Mouse (Mus musculus) 416B (cell line): ENCODE measurements at regions not wholly inside any gene's neighbourhood (a gene's known extent, or its start where the extent isn't known, plus 50 kb on each side); places are given as distances from the start of the nearest gene placed in this dataset.

Experiments
- DNase-seq: peaks from one replicate; pipeline ENCODE4 v3.0.0; 2011; ENCODE audit warnings: low read depth

DNA sequence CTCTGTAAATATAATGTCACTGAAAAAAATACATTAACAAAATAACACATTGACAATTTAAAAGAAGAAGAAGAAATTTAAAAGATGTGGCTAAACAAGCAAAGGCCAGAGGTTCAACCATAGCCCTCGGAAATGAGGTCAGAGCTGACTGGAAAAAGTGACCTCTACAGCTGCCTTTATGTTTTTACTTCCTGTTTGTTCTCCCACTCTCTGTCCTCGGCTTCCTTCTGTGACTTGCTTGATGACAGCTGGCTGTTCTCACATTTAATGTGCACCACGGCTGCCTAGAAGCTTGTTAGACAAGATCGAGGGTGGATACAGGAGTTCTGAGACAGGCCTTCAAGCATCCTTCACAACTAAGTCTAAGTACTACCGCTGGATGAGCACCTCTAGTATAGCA is 194.9 kb upstream of the Acvr2a start:
- DNase-seq, result peak; percentile 18

DNA sequence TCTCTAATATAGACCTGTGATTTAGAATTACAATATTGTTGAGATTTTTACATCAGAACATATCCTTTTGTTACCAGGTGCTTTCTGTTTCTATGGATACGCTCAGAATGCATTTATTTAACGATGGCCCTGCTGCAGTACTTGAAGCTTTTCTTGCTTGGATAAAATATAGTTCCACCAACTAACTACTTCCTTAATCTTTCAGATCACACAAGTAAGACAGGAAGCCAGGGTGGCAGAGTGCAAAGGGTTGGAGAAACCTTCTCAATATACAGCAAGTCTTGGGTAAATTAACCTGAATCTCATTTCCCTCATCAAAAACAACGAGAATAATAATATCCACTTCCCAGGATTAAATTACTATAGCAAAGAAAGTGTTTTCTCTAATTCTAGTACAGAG is 193.1 kb upstream of the Acvr2a start:
- DNase-seq, result peak; percentile 5

DNA sequence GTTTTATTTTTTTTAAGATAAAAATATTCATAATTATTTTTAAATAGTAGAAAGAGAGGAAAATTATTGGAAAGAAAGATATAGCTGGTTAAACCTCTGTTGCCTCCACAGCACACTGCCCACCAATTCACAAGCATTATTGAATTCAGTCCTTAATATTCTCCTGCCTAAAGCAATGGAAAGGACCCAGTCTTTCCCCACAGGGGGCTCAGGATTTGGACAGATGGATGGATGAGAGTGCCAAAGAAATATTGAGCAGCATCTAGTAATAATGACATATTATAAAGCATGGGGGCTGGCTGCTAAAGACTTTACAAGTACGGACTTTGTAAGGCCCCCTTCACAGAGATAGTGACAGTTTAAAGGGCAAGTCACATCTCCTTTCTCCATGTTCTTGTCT is 191.6 kb upstream of the Acvr2a start:
- DNase-seq, result no peak

DNA sequence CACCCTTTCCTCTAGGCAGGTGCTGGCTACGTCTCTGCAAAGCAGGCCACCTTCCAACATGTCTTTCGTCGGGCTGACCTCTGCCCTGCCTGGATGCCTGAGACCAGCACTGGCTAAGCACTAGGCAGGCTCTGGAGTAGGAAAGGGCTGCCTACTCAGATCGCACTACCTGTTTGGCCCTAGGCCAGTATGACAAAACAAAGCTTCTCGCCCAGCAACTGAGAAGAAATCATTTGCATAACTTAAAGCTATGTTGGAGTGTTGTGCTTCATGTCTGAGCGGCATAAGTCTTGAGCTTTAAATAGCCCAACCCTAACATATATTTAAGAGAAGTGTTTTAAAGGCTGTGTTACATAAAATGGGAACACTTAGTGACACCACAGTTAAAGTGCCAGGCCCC is 189.9 kb upstream of the Acvr2a start:
- no peak for DNase-seq

DNA sequence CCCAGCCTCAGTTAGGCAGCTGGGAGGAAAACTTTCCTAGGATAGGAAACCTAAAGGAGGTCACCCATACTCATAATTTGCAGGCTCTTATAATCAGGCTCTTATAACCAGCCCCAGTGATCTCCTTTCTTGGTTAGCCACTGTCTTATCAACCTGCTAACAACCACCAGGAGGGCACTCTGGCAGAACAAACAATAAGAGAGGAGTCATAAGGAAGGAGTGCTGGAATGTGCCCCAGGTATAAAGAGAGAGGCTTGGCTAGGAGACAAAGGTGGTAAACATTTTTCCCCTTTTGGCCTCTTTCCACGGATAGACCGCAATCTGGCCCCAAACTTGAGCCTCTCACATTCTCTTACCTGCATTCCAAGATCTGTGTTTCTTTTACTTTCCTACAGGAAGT is 189.4 kb upstream of the Acvr2a start:
- DNase-seq, result no peak

DNA sequence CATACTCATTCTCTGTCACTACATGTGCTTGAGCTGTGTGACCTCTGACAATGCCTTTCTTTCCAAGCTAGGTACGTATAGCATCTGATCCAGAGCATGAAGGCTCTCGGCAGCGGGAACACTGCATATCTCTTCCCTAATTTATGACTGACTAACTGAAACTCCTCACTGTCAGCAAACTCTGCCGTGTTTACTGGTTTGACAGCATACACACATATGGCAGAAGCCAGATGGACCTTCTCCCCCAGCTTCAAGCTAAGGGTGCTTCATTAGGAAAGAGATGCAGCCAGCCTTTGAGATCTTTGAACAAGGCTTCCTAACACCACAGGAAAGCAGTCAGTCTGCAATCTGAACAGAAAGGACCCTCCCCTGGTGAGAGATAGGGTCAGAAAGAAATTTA is 186.9 kb upstream of the Acvr2a start:
- no peak for DNase-seq

DNA sequence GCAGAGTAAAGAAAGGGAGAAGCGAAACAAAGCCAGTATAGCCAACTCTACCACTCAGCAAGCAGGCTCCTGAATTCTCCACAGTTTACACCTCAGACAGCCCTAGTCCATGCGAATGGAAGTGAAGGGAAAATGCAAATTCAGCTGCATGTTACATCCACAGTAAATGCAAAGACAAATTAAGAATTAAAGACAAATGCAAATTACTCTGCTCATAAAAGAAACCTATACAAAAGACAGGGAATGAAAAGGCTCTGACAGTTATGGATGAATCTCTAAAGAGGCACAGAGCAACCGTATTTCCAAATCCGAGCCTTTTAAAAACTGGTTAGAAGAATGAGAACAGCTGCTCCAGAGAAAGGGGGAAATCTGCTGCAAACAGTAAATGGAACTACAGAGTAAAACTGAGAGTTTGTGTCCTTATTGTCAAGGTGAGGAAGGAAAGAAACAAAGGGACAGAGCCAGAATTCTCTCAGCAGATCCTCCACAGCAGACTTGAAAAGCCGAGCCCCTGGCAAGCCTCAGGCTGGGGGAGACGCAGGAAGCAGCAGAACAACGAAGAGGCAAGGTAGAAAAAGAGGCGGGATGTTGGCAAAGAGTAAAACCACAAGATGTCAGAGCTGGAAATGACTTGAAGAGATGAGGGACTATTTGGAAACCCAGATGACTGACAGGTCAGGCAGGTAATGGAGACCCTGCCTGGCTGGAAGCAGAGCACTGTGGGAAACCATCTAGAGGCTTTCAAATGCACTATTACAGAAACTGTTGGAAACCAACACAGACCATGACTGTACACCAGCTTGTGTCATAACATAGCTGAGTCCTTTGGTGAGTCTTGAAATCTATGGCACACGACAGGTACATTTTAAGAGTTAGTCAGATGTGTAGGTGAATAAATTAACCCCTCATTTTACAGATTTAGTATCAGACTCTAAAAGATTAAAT is 184.5 kb upstream of the Acvr2a start:
- no peak for DNase-seq

DNA sequence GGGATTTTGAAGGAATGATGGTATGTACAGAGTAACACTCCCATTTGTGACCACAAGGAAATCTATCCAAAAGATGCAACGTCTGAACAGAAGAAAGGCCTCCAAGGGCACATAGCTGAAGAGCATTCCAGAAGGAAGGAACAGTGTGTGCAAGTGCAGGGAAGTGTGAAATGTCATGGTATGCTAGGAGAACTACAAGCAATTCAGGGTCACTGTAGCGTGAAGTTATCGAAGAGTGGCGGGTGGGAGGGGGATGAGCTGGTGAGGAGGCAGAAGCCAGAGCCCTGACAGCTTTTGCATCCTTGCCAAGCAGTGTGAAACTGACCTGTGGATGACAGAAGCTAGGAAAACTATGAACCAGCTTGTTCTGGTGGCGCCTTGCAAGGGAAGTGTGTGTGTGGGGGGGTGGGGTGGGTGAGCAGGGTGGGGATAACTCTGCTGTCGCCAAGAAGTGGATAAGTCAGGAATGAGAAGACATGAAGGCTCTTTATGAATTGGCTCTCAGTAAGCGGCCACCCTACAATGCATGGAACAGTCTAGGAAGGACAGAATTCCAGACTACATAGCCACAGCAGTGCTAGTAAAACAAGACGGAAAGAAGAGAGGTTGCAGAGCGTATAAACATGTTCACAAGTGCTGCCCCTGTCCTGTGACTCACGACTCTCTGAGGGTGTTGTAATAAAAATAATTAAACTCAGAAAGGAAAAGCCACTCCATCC is 179.3 kb upstream of the Acvr2a start:
- DNase-seq, result no peak

DNA sequence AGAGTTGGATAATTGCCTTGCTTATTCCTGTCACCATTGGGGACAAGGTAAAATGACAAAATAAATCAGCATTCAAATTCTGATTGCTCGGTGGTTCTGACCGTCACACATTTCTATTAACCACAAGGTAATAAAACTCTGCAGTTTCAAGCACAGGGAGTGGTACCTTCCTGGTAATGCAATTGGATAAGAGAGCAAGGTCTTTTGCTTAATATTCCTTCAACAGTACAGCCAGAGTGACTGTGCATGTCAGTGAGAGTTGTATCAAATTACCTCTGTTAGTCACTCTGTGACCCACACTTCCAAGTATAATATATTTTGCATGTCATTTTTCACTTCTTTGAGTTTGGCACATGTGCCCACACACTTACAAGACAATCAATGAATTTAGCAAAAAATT is 177.8 kb upstream of the Acvr2a start:
- DNase-seq, result peak; percentile 38

DNA sequence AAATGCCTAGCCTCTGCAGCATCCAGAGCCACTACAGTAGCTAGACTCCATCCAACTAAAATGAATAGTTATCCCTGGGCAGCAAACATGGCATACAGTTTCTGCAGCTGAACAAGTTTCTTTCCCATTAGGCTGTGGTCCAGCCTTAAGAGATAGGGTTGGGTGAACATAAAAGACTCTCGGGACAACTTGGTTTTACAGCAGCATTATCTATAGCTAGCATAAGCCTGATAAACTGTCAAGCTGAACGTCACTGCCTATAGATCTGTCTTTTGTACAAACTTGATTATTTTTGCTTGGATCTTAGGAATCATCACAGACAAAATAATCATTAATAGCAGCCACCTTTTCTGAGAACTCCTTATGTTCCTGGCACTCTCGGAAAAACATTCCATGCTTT is 169.8 kb upstream of the Acvr2a start:
- no peak for DNase-seq

DNA sequence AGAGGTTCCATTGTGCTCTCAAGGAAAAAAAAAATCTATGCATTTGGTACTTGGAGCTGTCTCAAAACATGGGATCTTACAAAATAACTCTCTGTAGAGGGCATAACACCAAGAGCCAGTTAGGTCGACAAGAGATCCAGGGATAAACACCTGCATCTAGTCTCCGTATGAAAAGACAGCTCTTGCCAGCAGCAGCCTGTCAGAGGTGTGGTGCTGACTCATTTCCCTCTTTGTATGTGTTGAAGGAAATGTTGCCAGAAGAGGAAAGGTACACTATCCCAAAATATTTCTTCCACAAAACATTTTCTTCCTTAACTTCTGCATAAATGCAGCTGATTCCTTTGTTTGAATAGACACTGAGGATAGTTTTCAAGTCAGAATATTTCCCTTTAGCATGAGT is 163.6 kb upstream of the Acvr2a start:
- no peak for DNase-seq

DNA sequence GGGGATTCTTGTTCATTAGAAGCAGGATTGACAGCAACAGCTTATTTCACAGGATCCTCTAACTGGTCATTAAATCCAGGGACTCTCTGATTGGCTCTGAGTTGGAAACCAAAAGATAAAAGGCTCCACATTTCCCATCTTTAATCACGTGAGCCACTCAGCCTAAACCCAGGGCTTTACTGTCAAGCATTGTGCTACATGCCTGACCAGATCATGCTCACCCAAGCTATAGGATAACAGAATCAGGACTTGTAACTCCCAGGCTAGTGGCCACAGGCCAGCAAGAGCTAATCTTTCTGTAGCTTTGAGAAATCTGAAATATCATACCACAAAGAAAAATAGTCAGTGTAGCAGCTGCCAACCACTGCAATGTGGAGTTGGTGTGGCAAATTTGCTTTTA is 152.7 kb upstream of the Acvr2a start:
- no peak for DNase-seq

DNA sequence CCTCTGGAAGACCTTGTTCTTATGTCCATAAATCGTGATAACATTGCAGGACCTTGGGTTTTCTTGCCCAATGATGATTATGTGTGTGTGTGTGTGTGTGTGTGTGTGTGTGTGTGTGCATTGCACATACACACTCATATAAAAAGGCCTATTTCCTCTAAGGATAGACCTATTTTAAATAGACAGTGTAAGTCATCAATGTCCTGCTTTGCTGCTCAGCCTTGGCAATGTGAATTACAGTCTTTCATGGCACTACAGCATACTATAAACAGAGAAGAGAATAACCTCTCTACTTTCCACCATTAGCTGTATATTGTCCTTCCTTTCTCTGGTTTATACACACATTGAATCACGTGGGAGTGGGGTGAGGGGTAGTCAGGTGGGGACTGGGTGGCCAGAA is 148.8 kb upstream of the Acvr2a start:
- no peak for DNase-seq

DNA sequence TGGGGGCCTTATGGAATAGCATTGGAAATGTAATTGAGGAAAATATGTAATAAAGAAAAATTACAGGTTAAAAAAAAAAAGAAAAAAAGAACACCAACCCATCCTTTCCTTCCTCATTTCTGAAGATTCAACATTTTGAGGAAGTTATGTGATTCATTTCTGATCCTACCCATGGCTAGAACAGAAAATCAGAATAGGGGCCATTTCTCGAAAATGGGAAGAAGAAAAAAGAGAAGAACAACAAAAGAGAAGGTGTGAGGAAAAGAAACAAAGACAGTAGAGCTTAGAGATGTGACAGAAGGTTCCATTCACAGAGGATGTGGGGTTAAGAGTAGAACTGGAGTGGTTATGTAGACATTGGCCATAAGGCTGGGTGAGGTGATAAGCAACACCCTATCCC is 124.8 kb upstream of the Acvr2a start:
- DNase-seq, result no peak

DNA sequence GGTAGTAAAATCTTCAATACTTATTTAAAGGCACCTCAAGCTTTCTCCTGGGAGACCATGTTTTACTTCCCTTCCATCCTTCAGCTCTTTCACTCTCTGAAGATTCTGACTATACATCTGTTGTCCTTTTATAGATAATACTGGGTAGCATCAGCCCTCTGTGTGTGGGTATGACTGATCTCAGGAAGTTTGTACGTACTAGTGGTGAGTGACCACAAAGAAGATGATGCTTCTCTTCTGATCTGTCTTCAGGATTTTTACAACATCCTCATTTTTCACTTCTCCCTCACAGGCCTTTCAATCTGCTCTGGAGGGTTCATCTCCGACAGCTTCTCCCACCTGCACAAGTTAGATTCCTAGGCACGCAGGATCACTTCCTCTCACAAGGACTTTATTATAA is 119.4 kb upstream of the Acvr2a start:
- DNase-seq, result no peak

DNA sequence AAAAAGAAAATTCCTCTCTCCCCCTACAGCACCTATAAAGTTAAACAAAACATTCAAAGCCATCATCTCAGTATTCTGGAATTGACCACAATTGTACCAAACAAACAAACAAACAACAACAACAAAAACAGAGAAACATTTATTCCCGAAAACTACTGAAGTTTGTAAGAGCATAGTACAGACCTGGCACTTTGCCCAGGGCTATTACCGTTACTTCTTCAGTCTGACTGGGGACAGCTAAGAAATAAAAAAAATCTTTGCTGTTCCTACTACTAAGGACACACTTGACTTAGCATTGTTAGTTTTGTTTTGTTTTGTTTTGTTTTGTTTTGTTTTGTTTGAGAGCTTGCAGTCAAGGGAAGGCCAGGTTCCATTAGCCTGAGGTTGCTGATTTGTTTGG is 113.0 kb upstream of the Acvr2a start:
- DNase-seq, result peak; percentile 8

DNA sequence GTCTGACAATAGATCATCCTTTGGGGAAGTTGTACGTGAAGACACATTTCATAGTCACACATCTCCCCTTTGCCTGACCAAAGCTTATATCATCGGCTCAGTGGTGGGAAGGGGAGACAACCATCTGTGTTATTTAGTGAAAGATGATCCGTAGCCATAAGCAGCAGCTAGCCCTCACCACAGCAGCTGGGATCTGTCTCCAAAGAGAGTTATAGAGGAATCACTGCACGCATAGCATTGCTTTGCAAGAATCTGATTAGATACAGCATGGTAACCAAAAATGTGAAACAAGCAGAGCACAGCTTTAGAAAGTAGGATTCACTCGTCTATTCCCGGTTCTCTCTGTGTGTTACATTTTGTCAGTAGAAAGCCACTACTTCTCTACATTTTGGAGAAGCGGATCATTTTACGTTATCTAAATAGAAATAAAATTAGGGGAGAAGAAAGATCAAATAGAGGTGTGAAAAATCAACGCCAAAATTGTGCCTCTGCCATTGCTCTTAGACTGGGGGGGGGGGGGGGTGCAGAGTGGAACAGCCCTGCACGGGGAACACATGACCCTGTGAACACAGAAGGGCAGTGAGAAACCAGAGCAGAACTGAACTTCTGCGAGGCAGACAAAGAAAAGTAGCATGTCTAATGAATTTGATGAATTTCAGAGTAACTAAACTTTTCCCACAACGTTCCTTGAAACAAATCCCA is 108.7 kb upstream of the Acvr2a start:
- no peak for DNase-seq

DNA sequence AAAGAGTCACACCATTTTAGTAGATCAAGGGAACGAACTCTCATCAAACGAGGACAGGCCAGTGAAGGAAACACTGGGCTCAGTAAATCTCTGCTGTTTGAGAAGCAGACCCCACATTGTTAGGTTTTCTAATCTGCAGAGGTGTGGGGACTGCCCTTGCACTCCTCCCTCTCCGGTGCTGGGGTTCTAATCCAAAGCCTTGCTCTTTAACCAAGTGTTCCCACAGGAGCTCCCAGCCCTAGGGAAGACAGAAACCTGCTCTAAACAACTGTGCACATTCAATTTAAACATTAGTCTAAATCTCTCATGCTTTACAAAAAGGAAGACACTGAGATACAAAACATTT is 108.1 kb upstream of the Acvr2a start:
- DNase-seq, result no peak

DNA sequence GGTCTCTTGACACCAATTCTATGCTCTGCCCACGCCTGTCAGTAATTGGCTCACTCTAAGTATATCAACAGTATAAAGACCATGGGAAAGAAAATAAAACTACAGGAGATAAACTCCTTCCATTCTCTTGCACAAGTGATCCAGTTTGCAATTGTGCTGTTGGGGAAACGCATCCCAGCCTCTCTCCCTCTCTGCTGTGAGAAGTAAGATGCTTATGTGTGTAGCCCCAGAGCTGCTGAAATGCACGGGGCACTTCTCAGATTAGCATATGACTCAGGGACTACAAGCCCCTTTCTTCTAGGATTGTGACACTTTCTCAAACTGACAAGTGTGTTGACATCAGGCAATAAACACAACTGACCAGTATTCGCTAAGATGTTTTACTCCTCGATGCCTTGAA is 107.7 kb upstream of the Acvr2a start:
- DNase-seq, result peak; percentile 15

DNA sequence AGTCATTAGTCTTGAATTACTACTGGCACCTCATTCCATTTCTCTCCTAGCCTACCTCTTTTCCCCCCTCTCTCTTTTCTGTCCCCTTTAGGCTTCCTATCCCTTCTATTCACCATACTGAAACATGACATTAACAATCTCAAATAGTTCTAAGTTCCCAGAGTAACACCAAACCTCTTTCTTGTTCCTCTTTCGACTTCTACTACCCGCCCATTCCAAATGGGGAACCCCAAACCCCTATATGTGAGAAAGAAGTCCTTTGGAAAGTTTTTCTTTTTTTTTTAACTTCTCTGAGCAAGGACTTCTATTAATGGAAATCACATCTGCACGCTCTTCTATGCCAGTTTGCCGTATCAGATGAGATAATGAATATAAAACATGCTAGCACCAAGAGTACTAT is 97.7 kb upstream of the Acvr2a start:
- DNase-seq, result no peak

DNA sequence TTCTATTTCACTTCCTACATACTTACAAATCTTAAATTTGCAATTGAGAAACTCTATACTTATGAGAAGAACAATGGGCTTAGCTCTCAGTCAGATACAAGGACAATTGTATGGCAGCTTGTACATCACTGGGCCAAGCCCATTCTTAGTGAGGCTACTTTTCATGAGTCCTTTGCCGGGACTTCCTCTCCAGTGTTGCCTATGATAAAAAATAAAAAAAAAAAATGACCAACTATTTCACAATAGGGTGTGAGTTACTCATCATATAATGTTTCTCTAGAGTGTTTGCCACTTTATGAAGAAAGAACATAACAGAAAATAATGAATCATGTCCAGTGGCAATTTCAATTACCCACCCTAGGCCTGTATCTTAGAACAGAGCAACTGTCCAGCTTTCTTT is 96.1 kb upstream of the Acvr2a start:
- peak; percentile 67 for DNase-seq

DNA sequence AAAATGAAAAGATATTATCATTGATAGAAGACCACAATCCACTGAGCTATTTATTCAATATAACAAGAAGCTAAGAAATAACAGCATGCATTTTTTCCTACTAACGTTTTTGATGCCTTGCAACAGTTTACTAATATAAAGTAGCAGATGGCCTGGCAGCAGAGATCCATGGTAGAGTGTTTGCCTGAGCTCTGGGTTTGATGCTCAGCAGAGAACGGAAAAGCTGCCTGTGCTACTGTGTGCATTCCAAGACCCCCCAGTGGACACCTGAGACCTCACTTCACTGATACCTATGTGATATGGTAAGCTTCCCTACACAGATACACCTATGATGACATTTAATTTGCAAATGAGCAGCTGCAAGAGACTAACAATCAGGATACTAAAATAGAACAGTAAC is 95.6 kb upstream of the Acvr2a start:
- DNase-seq, result no peak

DNA sequence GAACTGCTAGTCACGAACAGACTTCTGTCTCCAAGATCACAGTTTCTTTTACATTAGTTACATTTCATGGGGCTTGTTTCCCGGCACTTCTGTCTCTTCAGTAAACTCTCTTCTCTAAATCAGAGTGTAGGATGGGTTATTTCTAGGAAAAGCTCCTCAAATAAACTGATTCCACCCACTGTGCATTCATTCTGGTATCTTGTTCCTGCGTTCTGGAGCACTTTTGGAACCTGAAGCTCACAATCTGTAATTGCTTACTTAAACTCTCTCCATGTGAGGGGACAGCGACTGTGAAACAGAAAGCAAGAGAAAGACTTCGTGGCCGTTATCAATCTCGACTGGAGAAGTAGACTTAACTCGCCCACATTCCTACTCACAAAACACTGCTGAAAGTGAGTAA is 83.1 kb upstream of the Acvr2a start:
- no peak for DNase-seq
